Mouse (Mus musculus) liver, embryonic 13.5 days (tissue): ENCODE measurements around the gene Gm5431. TPM values are rescaled to one million over a fixed set of nuclear protein-coding genes. Genes with fewer than 3 reads are reported as not detected.
A peak's percentile ranks its signal among the peaks of the same experiment; 100 is the strongest.
"Not testable (repeated sequence)": the region's sequence is repeated elsewhere in the genome, so short reads cannot be mapped to it uniquely, and the experiment has no call there.

ENCODE experiments used
- ATAC-seq: fragments of 200-750 bp; cut with Nextera tagmentation; 2 replicates; pipeline ENCODE4 v1.8.0; 2017; ENCODE audit warnings: low read depth, mild to moderate bottlenecking, moderate number of reproducible peaks, moderate library complexity
- DNase-seq: peaks from one replicate; pipeline ENCODE4 v3.0.0; 2022
- H3K27ac ChIP-seq: fragments of 300-500 bp; sonication (generic); 2 replicates; pipeline ENCODE4 v1.5.1; 2015; ENCODE audit warnings: moderate library complexity, mild to moderate bottlenecking, inconsistent platforms
- H3K27me3 ChIP-seq: fragments of 300-500 bp; sonication (generic); 2 replicates; pipeline ENCODE4 v1.6.1; 2015; ENCODE audit warnings: mild to moderate bottlenecking, inconsistent platforms
- H3K36me3 ChIP-seq: fragments of 300-500 bp; sonication (generic); 2 replicates; pipeline ENCODE4 v1.6.1; 2015; ENCODE audit warnings: mild to moderate bottlenecking, inconsistent platforms
- H3K4me1 ChIP-seq: fragments of 300-500 bp; sonication (generic); replicated peaks from 2 replicates; pipeline ENCODE4 v1.6.1; 2015; ENCODE audit warnings: inconsistent platforms
- H3K4me2 ChIP-seq: fragments of 300-500 bp; sonication (generic); 2 replicates; pipeline ENCODE4 v1.6.1; 2015; ENCODE audit warnings: inconsistent platforms, mild to moderate bottlenecking, moderate library complexity
- H3K4me3 ChIP-seq: fragments of 300-500 bp; sonication (generic); replicated peaks from 2 replicates; pipeline ENCODE4 v1.5.1; 2015; ENCODE audit warnings: mild to moderate bottlenecking, inconsistent platforms
- H3K9ac ChIP-seq: fragments of 300-500 bp; sonication (generic); 2 replicates; pipeline ENCODE4 v1.6.1; 2015; ENCODE audit warnings: mild to moderate bottlenecking, inconsistent platforms
- H3K9me3 ChIP-seq: fragments of 300-500 bp; sonication (generic); replicated peaks from 2 replicates; pipeline ENCODE4 v1.6.1; 2016; ENCODE audit warnings: inconsistent platforms
- WGBS: fragments of 180-500 bp; shearing (Covaris S2); methylation state at CpG from one replicate; pipeline ENCODE4 v1.1.7; 2015; ENCODE audit not compliant: insufficient replicate concordance; 5-methylcytosine and 5-hydroxymethylcytosine counted together
- polyA plus RNA-seq: library from polyadenylated mRNA; unstranded; fragments of >200 nt; fragmentation: Nextera tagmentation; extraction: Ambion mirVana; gene quantifications from 2 replicates; pipeline ENCODE4 v1.2.1, GENCODE M21; 2015

The Gm5431 gene
- polyA plus RNA-seq, 1 experiment from 2014 or later: 0.20 TPM

- DNase-seq: no peak
- 35% methylated on average over 2 of the region's 2 CpGs for WGBS
- H3K4me2 ChIP-seq: no peak overlapping the region
- H3K4me1 ChIP-seq: peaks cover 31% of the 10 kb centered on the region
- no peak overlapping the region for H3K27ac ChIP-seq
- no peak overlapping the region for H3K4me3 ChIP-seq
- no peak for ATAC-seq
- no peaks in the 10 kb centered on the region for H3K36me3 ChIP-seq
- 0 out of 2 replicates have a peak, but pooled peaks cover 3% of the 10 kb centered on the region for H3K9me3 ChIP-seq
- H3K27me3 ChIP-seq: peaks cover 26% of the 10 kb centered on the region
- H3K9ac ChIP-seq: no peak overlapping the region
Measured at GRCm38 (mm10) chr11:48850240-48850639, 51.8 kb downstream of the Gm5431 start.

GRCm38 (mm10) chr11:48846881-48847280 lies 55.1 kb downstream of the Gm5431 start:
- Histone ChIP-seq H3K27me3 (peaks cover 26% of the 10 kb centered on the region), H3K9ac (no peak overlapping the region), H3K9me3 (0 out of 2 replicates have a peak, but pooled peaks cover 3% of the 10 kb centered on the region), H3K4me1 (peaks cover 3% of the 10 kb centered on the region; the same call in 1 of the 2 replicates), H3K4me2 (no peak overlapping the region), H3K36me3 (no peaks in the 10 kb centered on the region), H3K4me3 (no peak overlapping the region), H3K27ac (no peak overlapping the region)
- ATAC-seq (no peak), DNase-seq (no peak)
- WGBS: 53% methylated on average over 5 of the region's 5 CpGs

DNA sequence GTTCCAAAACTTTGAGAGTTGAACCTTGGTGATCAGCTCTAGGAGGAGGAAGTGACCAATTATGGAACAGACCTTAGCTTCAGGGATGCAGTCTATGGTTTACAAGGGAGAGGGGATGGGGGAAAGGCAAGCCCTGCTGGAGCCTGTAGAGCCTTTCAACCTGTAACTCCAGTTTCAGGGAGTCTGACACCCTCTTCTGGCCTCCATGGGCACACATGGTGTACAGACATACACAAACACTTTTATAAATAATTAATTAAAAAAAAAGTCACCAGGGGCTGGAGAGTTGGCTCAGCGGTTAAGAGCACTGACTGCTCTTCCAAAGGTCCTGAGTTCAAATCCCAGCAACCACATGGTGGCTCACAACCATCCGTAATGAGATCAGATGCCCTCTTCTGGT lies 55.7 kb downstream of the Gm5431 start:
- not testable (repeated sequence) for H3K27ac ChIP-seq, H3K4me3 ChIP-seq, H3K9ac ChIP-seq, DNase-seq, H3K9me3 ChIP-seq, ATAC-seq, H3K4me2 ChIP-seq, H3K4me1 ChIP-seq, H3K36me3 ChIP-seq
- H3K27me3 ChIP-seq: peaks cover 26% of the 10 kb centered on the region
- whole genome bisulfite sequencing: 69% methylated on average over 2 of the region's 2 CpGs

GRCm38 (mm10) chr11:48845244-48845815 lies 56.7 kb downstream of the Gm5431 start:
- no peak for DNase-seq
- H3K9me3 ChIP-seq: no peaks in the 10 kb centered on the region
- H3K4me3 ChIP-seq: no peak overlapping the region
- no peaks in the 10 kb centered on the region for H3K36me3 ChIP-seq
- no peak overlapping the region for H3K9ac ChIP-seq
- H3K27me3 ChIP-seq: peaks cover 26% of the 10 kb centered on the region
- 44% methylated on average over 13 of the region's 13 CpGs for WGBS
- H3K4me1 ChIP-seq: no peaks in the 10 kb centered on the region; the same call in 1 of the 2 replicates
- H3K4me2 ChIP-seq: no peak overlapping the region
- no peak overlapping the region for H3K27ac ChIP-seq
- ATAC-seq: no peak

DNA sequence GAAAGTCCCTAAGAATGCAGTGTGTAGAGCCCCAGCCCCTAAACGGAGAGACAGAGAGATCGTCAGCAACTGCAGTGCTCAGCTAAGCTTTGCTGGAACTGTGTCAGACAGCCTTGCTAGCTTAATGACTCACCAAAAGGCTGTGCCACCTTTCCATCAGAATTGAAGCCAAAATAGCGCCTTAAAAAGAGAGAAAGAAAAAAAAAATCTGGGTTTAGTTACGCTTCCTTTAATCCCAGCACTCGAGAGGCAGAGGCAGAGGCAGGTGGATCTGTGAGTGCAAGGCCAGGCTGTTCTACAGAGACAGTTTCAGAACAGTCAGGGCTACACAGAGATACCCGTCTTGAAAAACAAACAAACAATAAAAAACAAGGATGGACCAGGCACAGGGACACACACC lies 57.7 kb downstream of the Gm5431 start:
- H3K36me3 ChIP-seq: no peaks in the 10 kb centered on the region
- H3K27me3 ChIP-seq: peaks cover 15% of the 10 kb centered on the region
- H3K9ac ChIP-seq: no peak overlapping the region
- no peak overlapping the region for H3K27ac ChIP-seq
- no peak overlapping the region for H3K4me3 ChIP-seq
- WGBS: 55% methylated on average over 6 of the region's 6 CpGs
- ATAC-seq (no peak), DNase-seq (no peak)
- H3K9me3 ChIP-seq: no peaks in the 10 kb centered on the region
- no peaks in the 10 kb centered on the region for H3K4me1 ChIP-seq
- no peak overlapping the region for H3K4me2 ChIP-seq

DNA sequence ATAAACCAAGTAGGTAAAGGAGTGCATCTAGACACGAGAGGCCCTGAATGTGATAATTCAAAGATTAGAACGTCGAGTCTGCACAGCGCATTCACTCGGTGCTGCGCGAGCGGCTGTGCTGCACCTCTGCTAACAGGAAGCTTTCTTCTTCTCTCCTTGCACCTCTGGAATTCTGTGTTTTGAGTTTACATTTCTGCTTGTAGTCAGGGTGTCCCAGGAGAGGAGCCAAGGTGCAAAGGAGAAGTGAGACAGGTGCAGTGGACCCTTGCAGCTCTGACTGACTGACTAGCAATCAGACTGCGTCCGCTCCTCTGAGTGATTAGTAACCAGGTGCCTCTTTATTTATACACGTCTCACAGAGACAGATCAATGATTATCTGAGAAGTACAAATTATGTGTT lies 58.8 kb downstream of the Gm5431 start:
- Histone ChIP-seq H3K4me1 (peaks cover 6% of the 10 kb centered on the region), H3K9ac (no peak overlapping the region), H3K4me2 (no peak overlapping the region), H3K4me3 (no peak overlapping the region), H3K27ac (no peak overlapping the region), H3K27me3 (0 out of 2 replicates have a peak, but pooled peaks cover 11% of the 10 kb centered on the region), H3K9me3 (no peaks in the 10 kb centered on the region), H3K36me3 (no peaks in the 10 kb centered on the region)
- ATAC-seq (no peak), DNase-seq (no peak)
- 74% methylated on average over 11 of the region's 11 CpGs for WGBS

GRCm38 (mm10) chr11:48842378-48842792 lies 59.6 kb downstream of the Gm5431 start:
- ATAC-seq (no peak), DNase-seq (no peak)
- Histone ChIP-seq H3K9me3 (no peaks in the 10 kb centered on the region), H3K27me3 (peaks cover 12% of the 10 kb centered on the region), H3K4me1 (peaks cover 14% of the 10 kb centered on the region), H3K9ac (no peak overlapping the region), H3K36me3 (no peaks in the 10 kb centered on the region), H3K4me2 (no peak overlapping the region), H3K4me3 (no peak overlapping the region), H3K27ac (no peak overlapping the region)
- WGBS: 72% methylated on average over 4 of the region's 4 CpGs

DNA sequence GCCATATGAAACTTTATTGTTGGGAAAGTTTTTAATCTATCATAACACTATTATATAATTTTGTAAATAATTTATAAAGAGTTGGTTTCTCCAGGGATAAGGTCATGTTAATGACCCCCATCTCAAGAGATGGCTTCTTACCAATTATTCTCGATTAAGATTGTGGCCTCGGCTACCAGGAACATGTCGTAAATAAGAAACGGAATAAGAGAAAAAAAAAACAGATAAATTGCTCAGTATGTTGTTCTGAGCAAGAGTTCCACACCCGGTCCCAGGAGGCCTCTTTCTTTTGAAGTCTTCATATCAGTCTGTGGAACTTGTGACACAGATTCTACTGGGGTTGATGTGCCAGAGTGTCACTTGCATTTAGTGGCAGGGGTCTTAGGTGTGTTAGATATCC lies 60.8 kb downstream of the Gm5431 start:
- DNase-seq (no peak), ATAC-seq (no peak)
- Histone ChIP-seq H3K27me3 (peaks cover 24% of the 10 kb centered on the region), H3K36me3 (no peaks in the 10 kb centered on the region), H3K27ac (no peak overlapping the region), H3K9me3 (no peaks in the 10 kb centered on the region), H3K4me1 (peaks cover 21% of the 10 kb centered on the region), H3K4me2 (no peak overlapping the region), H3K4me3 (no peak overlapping the region), H3K9ac (no peak overlapping the region)
- WGBS: 66% methylated on average over 5 of the region's 5 CpGs

GRCm38 (mm10) chr11:48840805-48841204 lies 61.2 kb downstream of the Gm5431 start:
- Histone ChIP-seq H3K36me3 (no peaks in the 10 kb centered on the region), H3K27me3 (peaks cover 27% of the 10 kb centered on the region), H3K4me1 (peaks cover 21% of the 10 kb centered on the region), H3K4me3 (no peak overlapping the region), H3K27ac (no peak overlapping the region), H3K9me3 (no peaks in the 10 kb centered on the region), H3K9ac (no peak overlapping the region), H3K4me2 (no peak overlapping the region)
- ATAC-seq (no peak), DNase-seq (no peak)

GRCm38 (mm10) chr11:48838879-48839680 lies 62.9 kb downstream of the Gm5431 start:
- Histone ChIP-seq H3K36me3 (no peaks in the 10 kb centered on the region), H3K9ac (no peak overlapping the region), H3K4me1 (peaks cover 33% of the 10 kb centered on the region), H3K4me3 (no peak overlapping the region), H3K27me3 (peaks cover 35% of the 10 kb centered on the region), H3K27ac (no peak overlapping the region), H3K9me3 (no peaks in the 10 kb centered on the region), H3K4me2 (peak overlapping the region; percentile 98)
- DNase-seq: no peak
- ATAC-seq: no peak
- WGBS: 67% methylated on average over 10 of the region's 10 CpGs

DNA sequence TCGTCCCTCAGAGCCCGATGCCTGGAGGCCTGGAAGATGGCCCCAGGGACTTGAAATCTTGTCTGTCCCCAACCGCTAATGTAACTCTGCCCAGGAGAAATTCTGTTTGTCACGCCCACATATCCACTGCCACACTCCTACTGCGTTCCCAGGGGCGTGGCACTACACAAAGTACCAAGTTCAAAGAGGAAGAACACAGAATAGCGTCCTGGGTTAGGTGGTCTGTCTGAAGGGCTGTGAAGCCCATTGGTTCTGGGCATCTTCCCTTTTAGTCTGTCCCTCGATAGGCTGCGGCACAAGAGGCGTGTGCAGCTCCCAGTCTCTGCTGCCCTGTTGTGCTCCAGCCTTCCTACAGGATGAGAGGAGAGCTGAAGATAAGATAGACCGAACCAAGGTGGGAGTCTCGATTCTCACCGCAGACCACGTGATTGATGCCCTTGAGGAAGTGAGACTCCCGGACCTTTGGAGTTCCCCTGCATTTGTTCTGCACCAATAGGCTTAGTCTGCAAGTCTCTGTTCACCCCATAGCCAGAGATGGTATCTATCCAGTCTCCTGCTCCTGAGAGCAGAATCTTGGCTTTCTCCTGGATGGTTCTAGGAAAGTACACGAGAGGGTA lies 63.7 kb downstream of the Gm5431 start:
- DNase-seq (no peak), ATAC-seq (no peak)
- under 1% methylated on average over 16 of the region's 16 CpGs for WGBS
- H3K4me2 ChIP-seq: peak overlapping the region; percentile 98
- H3K9me3 ChIP-seq: no peaks in the 10 kb centered on the region
- H3K27ac ChIP-seq: no peak overlapping the region
- H3K4me3 ChIP-seq: peak overlapping the region; percentile 75
- peak overlapping the region; percentile 74 for H3K9ac ChIP-seq
- H3K36me3 ChIP-seq: no peaks in the 10 kb centered on the region
- peaks cover 33% of the 10 kb centered on the region for H3K4me1 ChIP-seq
- peaks cover 35% of the 10 kb centered on the region for H3K27me3 ChIP-seq
